Mouse (Mus musculus) thymus, adult 2 months (tissue): Measurements from ENCODE around the gene Ccng1.

Experiments
- CTCF ChIP-seq: fragments of 200-500 bp; IDR thresholded peaks from 2 replicates; pipeline ENCODE4 v1.5.1; 2012; ENCODE audit warnings: mild to moderate bottlenecking, control low read depth, low read length, moderate library complexity, borderline replicate concordance; ENCODE audit not compliant: control insufficient read depth, poor library complexity, insufficient read depth; ENCODE audit errors: extremely low read depth
- POLR2A ChIP-seq: fragments of 200-500 bp; IDR thresholded peaks from 2 replicates; pipeline ENCODE4 v1.6.1; 2012; ENCODE audit warnings: mild to moderate bottlenecking, low read length, control low read depth, moderate library complexity; ENCODE audit not compliant: control insufficient read depth, poor library complexity, insufficient read depth; ENCODE audit errors: extremely low read depth

DNA sequence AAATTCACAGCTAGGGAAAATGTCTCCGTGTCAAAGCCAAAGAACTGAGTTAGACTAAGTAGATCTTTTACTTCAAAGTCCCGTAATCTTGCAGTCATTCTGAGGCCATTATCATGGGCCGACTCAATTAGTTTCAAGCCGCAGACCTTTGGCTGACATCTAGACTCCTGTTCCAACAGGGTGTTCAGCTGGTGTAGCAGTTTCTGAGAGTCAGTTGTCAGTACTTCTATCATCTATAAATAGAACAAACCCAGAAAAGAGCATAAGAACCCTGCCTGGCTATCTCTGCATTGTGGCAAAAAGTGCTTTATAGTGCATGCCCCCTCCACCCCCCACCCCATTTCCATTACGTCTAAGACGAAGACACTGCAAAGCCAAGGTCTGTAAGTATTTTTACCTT is 1.3 kb downstream of the Ccng1 start:
- TF ChIP-seq CTCF (no peak), POLR2A (no peak)
